Mouse (Mus musculus) MEL (cell line): Measurements from ENCODE around the gene Trpm3. TPM values are rescaled to one million over a fixed set of nuclear protein-coding genes. Genes with fewer than 3 reads are reported as not detected.

Experiments
- DNase-seq: peaks from one replicate; pipeline ENCODE4 v3.0.0; 2011; ENCODE audit warnings: low read depth, low spot score
- H3K27ac ChIP-seq: 2 replicates; pipeline ENCODE4 v1.5.1; 2012; ENCODE audit warnings: low read depth, mild to moderate bottlenecking, control low read depth, low read length, moderate library complexity; ENCODE audit not compliant: control insufficient read depth
- H3K27me3 ChIP-seq, 2 experiments: fragments of 150-350 bp in 1 of 2; sonication (generic) in 1 of 2; 2 replicates each; pipeline ENCODE4 v1.6.1; 2012; ENCODE audit warnings: low read length in 2 of 2, mild to moderate bottlenecking in 2 of 2, improper control_type of control experiment in 1 of 2, moderate library complexity in 1 of 2; ENCODE audit not compliant: insufficient read depth in 2 of 2, control insufficient read depth in 1 of 2
- H3K36me3 ChIP-seq, 2 experiments: 2 replicates each; pipeline ENCODE4 v1.6.1; 2012 to 2014; ENCODE audit warnings: low read length in 2 of 2, improper control_type of control experiment in 1 of 2, inconsistent platforms in 1 of 2, mild to moderate bottlenecking in 1 of 2; ENCODE audit not compliant: insufficient read depth in 2 of 2, control insufficient read depth in 1 of 2
- H3K4me1 ChIP-seq, 2 experiments: fragments of 150-350 bp in 1 of 2; sonication (generic) in 1 of 2; 2 replicates each; pipeline ENCODE4 v1.6.1; 2012; ENCODE audit warnings: low read length in 2 of 2, improper control_type of control experiment in 1 of 2, mild to moderate bottlenecking in 1 of 2; ENCODE audit not compliant: insufficient read depth in 2 of 2, control insufficient read depth in 1 of 2
- H3K4me3 ChIP-seq, 2 experiments: fragments of 150-350 bp in 1 of 2; sonication (generic) in 1 of 2; 2 replicates each; pipeline ENCODE4 v1.5.1; 2012; ENCODE audit warnings: low read depth in 2 of 2, low read length in 2 of 2, mild to moderate bottlenecking in 2 of 2, moderate library complexity in 2 of 2, control low read depth in 1 of 2, improper control_type of control experiment in 1 of 2; ENCODE audit not compliant: control insufficient read depth in 1 of 2, insufficient read depth in 1 of 2
- H3K79me2 ChIP-seq: 2 replicates; pipeline ENCODE4 v1.6.1; 2012; ENCODE audit warnings: mild to moderate bottlenecking, low read length, moderate library complexity; ENCODE audit not compliant: control insufficient read depth, poor library complexity, insufficient read depth
- H3K9ac ChIP-seq: 2 replicates; pipeline ENCODE4 v1.6.1; 2012; ENCODE audit warnings: low read depth, mild to moderate bottlenecking, control low read depth, low read length, moderate library complexity; ENCODE audit not compliant: control insufficient read depth, poor library complexity, severe bottlenecking
- H3K9me3 ChIP-seq: fragments of 150-350 bp; sonication (generic); replicated peaks from 2 replicates; pipeline ENCODE4 v1.6.1; 2012; ENCODE audit warnings: mild to moderate bottlenecking, low read length, improper control_type of control experiment, moderate library complexity; ENCODE audit not compliant: insufficient read depth
- CHD1 ChIP-seq: IDR thresholded peaks from 2 replicates; pipeline ENCODE4 v1.6.1; 2012; ENCODE audit warnings: low read depth, mild to moderate bottlenecking, inconsistent platforms, low read length, improper control_type of control experiment
- CHD2 ChIP-seq: IDR thresholded peaks from 2 replicates; pipeline ENCODE4 v1.6.1; 2011; ENCODE audit warnings: low read length, improper control_type of control experiment
- E2F4 ChIP-seq: IDR thresholded peaks from 2 replicates; pipeline ENCODE4 v1.6.1; 2011; ENCODE audit warnings: low read depth, low read length, improper control_type of control experiment, borderline replicate concordance
- EP300 ChIP-seq, 2 experiments: IDR thresholded peaks; 2 replicates each; pipeline ENCODE4 v1.6.1; 2011; ENCODE audit warnings: improper control_type of control experiment in 2 of 2, low read length in 2 of 2, low read depth in 1 of 2, mild to moderate bottlenecking in 1 of 2
- ETS1 ChIP-seq: IDR thresholded peaks from 2 replicates; pipeline ENCODE4 v1.6.1; 2012; ENCODE audit warnings: low read depth, mild to moderate bottlenecking, inconsistent platforms, low read length, improper control_type of control experiment, moderate library complexity
- KAT2A ChIP-seq: conservative IDR thresholded peaks from 2 replicates; pipeline ENCODE4 v1.6.1; 2012; ENCODE audit warnings: low read depth, low read length, improper control_type of control experiment, inconsistent platforms
- MAX ChIP-seq: IDR thresholded peaks from 2 replicates; pipeline ENCODE4 v1.6.1; 2011; ENCODE audit warnings: low read length, improper control_type of control experiment
- MAZ ChIP-seq: IDR thresholded peaks from 2 replicates; pipeline ENCODE4 v1.6.1; 2012; ENCODE audit warnings: low read depth, mild to moderate bottlenecking, inconsistent platforms, low read length, improper control_type of control experiment
- MXI1 ChIP-seq: IDR thresholded peaks from 2 replicates; pipeline ENCODE4 v1.6.1; 2011; ENCODE audit warnings: mild to moderate bottlenecking, low read depth, low read length, improper control_type of control experiment
- MYB ChIP-seq: IDR thresholded peaks from 2 replicates; pipeline ENCODE4 v1.6.1; 2011; ENCODE audit warnings: mild to moderate bottlenecking, low read depth, low read length, improper control_type of control experiment
- MYC ChIP-seq: IDR thresholded peaks from 2 replicates; pipeline ENCODE4 v1.6.1; 2011; ENCODE audit warnings: low read depth, mild to moderate bottlenecking, low read length, improper control_type of control experiment, moderate library complexity
- NRF1 ChIP-seq: IDR thresholded peaks from 2 replicates; pipeline ENCODE4 v1.6.1; 2014; ENCODE audit warnings: low read depth, mild to moderate bottlenecking, inconsistent platforms, low read length, improper control_type of control experiment, moderate library complexity; ENCODE audit not compliant: poor library complexity, insufficient read depth, severe bottlenecking
- RAD21 ChIP-seq: IDR thresholded peaks from 2 replicates; pipeline ENCODE4 v1.6.1; 2011; ENCODE audit warnings: mild to moderate bottlenecking, low read depth, low read length, improper control_type of control experiment
- SIN3A ChIP-seq: IDR thresholded peaks from 2 replicates; pipeline ENCODE4 v1.6.1; 2012; ENCODE audit warnings: low read length, improper control_type of control experiment, inconsistent platforms
- SMC3 ChIP-seq: IDR thresholded peaks from 2 replicates; pipeline ENCODE4 v1.6.1; 2011; ENCODE audit warnings: low read depth, low read length, improper control_type of control experiment
- TAL1 ChIP-seq: IDR thresholded peaks from 2 replicates; pipeline ENCODE4 v1.6.1; 2012; ENCODE audit warnings: mild to moderate bottlenecking, inconsistent platforms, low read length, moderate library complexity, mixed read lengths
- TCF12 ChIP-seq: IDR thresholded peaks from 2 replicates; pipeline ENCODE4 v1.6.1; 2014; ENCODE audit warnings: low read depth, mild to moderate bottlenecking, inconsistent platforms, low read length, improper control_type of control experiment, moderate library complexity
- UBTF ChIP-seq: IDR thresholded peaks from 2 replicates; pipeline ENCODE4 v1.6.1; 2012; ENCODE audit warnings: low read depth, mild to moderate bottlenecking, inconsistent platforms, low read length, improper control_type of control experiment, moderate library complexity, borderline replicate concordance; ENCODE audit not compliant: insufficient read depth
- USF1 ChIP-seq: IDR thresholded peaks from 2 replicates; pipeline ENCODE4 v1.6.1; 2014; ENCODE audit warnings: low read depth, mild to moderate bottlenecking, inconsistent platforms, low read length, improper control_type of control experiment, moderate library complexity
- ZC3H11A ChIP-seq: IDR thresholded peaks from 2 replicates; pipeline ENCODE4 v1.6.1; 2012; ENCODE audit warnings: low read depth, mild to moderate bottlenecking, inconsistent platforms, low read length, improper control_type of control experiment
- ZKSCAN1 ChIP-seq: IDR thresholded peaks from 2 replicates; pipeline ENCODE4 v1.6.1; 2012; ENCODE audit warnings: low read depth, mild to moderate bottlenecking, inconsistent platforms, low read length, improper control_type of control experiment, moderate library complexity
- polyA plus RNA-seq, 2 experiments: library from polyadenylated mRNA; stranded (reverse) in 1 of 2; unstranded in 1 of 2; fragments of >175 nt in 1 of 2; fragments of >200 nt in 1 of 2; gene quantifications; 2 replicates each; pipeline versions ENCODE4 v1.2.1 to v1.2.4; 2012; ENCODE audit warnings: low replicate concordance in 2 of 2, low read depth in 1 of 2; ENCODE audit not compliant: insufficient read length in 2 of 2, insufficient read depth in 1 of 2, missing spikeins in 1 of 2
- total RNA-seq: library from RNA; depleted of rRNA; stranded (reverse); fragments of 300-350 nt; gene quantifications from 2 replicates; pipeline ENCODE4 v1.2.3, GENCODE M21; 2012

Trpm3 gene
- total and polyA plus RNA-seq, 3 experiments: not detected

GRCm38 (mm10) chr19:22940956-22941355, 802.1 kb downstream of the Trpm3 start:
- DNase-seq: no peak
- no peaks in the 10 kb centered on the region for H3K27me3 ChIP-seq
- TF ChIP-seq RAD21 (no peak), TAL1 (no peak), E2F4 (no peak), ZC3H11A (no peak), KAT2A (no peak), USF1 (no peak), SIN3A (no peak), MAZ (no peak), EP300 (IDR thresholded peaks at IDR 0.05; ENCODE audit: low read depth in 1 of 2, low read length in 2 of 2) (no peak), SMC3 (no peak)
- TF ChIP-seq, all 39 proteins: peak for 0
- no peaks in the 10 kb centered on the region for H3K36me3 ChIP-seq
- no peaks in the 10 kb centered on the region for H3K9me3 ChIP-seq
- no peak overlapping the region for H3K27ac ChIP-seq
- H3K4me3 ChIP-seq: no peak overlapping the region
- no peak overlapping the region for H3K9ac ChIP-seq
- H3K79me2 ChIP-seq: no peaks in the 10 kb centered on the region
- no peaks in the 10 kb centered on the region for H3K4me1 ChIP-seq

- TF ChIP-seq SIN3A: no peak
- Histone ChIP-seq H3K79me2 (no peaks in the 10 kb centered on the region), H3K36me3 (no peaks in the 10 kb centered on the region), H3K27me3 (no peaks in the 10 kb centered on the region), H3K27ac (no peak overlapping the region), H3K4me3 (no peak overlapping the region), H3K4me1 (no peaks in the 10 kb centered on the region), H3K9me3 (no peaks in the 10 kb centered on the region), H3K9ac (no peak overlapping the region)
- no peak for DNase-seq
Measured at GRCm38 (mm10) chr19:22952480-22952879, 813.6 kb downstream of the Trpm3 start.

GRCm38 (mm10) chr19:22953191-22953590, 814.3 kb downstream of the Trpm3 start:
- no peak for DNase-seq
- no peaks in the 10 kb centered on the region for H3K4me1 ChIP-seq
- no peaks in the 10 kb centered on the region for H3K36me3 ChIP-seq
- no peaks in the 10 kb centered on the region for H3K79me2 ChIP-seq
- no peaks in the 10 kb centered on the region for H3K9me3 ChIP-seq
- no peak overlapping the region for H3K4me3 ChIP-seq
- TF ChIP-seq RAD21 (no peak), MXI1 (no peak), CHD1 (no peak), MYB (no peak), UBTF (no peak), NRF1 (no peak), MAX (no peak), MAZ (no peak), TCF12 (no peak), MYC (no peak), CHD2 (no peak), EP300 (IDR thresholded peaks at IDR 0.05; ENCODE audit: low read depth in 1 of 2, low read length in 2 of 2) (no peak), TAL1 (no peak), ETS1 (no peak), ZKSCAN1 (no peak)
- TF ChIP-seq, all 39 proteins: peak for 0
- no peaks in the 10 kb centered on the region for H3K27me3 ChIP-seq
- H3K9ac ChIP-seq: no peak overlapping the region
- H3K27ac ChIP-seq: no peak overlapping the region
